8 mouse cellular contexts compared by ENCODE assay signal in genomic region chr7:25077414-25077755, GRCm38 (mm10). TPM values are rescaled to one million over a fixed set of nuclear protein-coding genes. Genes with fewer than 3 reads are reported as not detected.
DNase-seq lines count a peak whose midpoint lies in the region; ATAC-seq and TF ChIP-seq lines count a peak whose summit lies in the region.

No protein-coding gene starts in this region.

- peak overlapping the region; percentile 93 for H3K4me3 ChIP-seq in heart, embryonic 13.5 days
- H3K4me3 ChIP-seq in E14TG2a.4 (replicated peaks; ENCODE audit: low read length) = peak overlapping the region; percentile 93
- peak overlapping the region; percentile 94 for H3K4me3 ChIP-seq in forebrain, embryonic 13.5 days
- peak overlapping the region; percentile 85 to 88 for H3K4me3 ChIP-seq in liver, embryonic 14.5 days (ENCODE audit: insufficient read depth in 1 of 2, low read depth in 2 of 2, low read length in 2 of 2)

- intact Hi-C loops in heart, postnatal 14 days (cut with DNase I) = loop anchor here (5.0 kb wide), 1 partner anchor 190 kb away; no protein-coding TSS in a partner anchor

- H3K27me3 ChIP-seq in heart, embryonic 13.5 days (replicated peaks) = no peaks in the 10 kb centered on the region
- H3K27me3 ChIP-seq in E14TG2a.4 (ENCODE audit: insufficient read depth, low read length) = peaks cover 2% of the 10 kb centered on the region; the same call in 1 of the 2 replicates
- H3K27me3 ChIP-seq in forebrain, embryonic 13.5 days = no peaks in the 10 kb centered on the region
- no peaks in the 10 kb centered on the region for H3K27me3 ChIP-seq in liver, embryonic 14.5 days (ENCODE audit: control insufficient read depth, insufficient read depth, low read length)

- H3K4me2 ChIP-seq in heart, embryonic 13.5 days = peak overlapping the region; percentile 88
- peak overlapping the region; percentile 80 for H3K4me2 ChIP-seq in forebrain, embryonic 13.5 days
- peak overlapping the region; percentile 98 for H3K4me2 ChIP-seq in liver, embryonic 14.5 days (ENCODE audit: low read depth)

- ATAC-seq in heart, embryonic 13.5 days (ENCODE audit: extremely low read depth, insufficient number of reproducible peaks, low FRiP score, low TSS enrichment) = no peak
- ATAC-seq in forebrain, embryonic 13.5 days = peak; percentile 45; the same call in 1 of the 2 replicates
- ATAC-seq in liver, embryonic 14.5 days (ENCODE audit: insufficient read depth) = no peak; the same call in 1 of the 2 replicates

- peaks cover 43% of the 10 kb centered on the region for H3K4me1 ChIP-seq in heart, embryonic 13.5 days
- H3K4me1 ChIP-seq in E14TG2a.4 (replicated peaks; ENCODE audit: low read depth, low read length) = peaks cover 82% of the 10 kb centered on the region
- H3K4me1 ChIP-seq in forebrain, embryonic 13.5 days = peaks cover 49% of the 10 kb centered on the region
- H3K4me1 ChIP-seq in liver, embryonic 14.5 days (replicated peaks; ENCODE audit: control insufficient read depth in 2 of 2, insufficient read depth in 2 of 2, low read length in 1 of 2) = peaks cover 16 to 26% of the 10 kb centered on the region in 2 experiments

- peak overlapping the region; percentile 97 for H3K9ac ChIP-seq in heart, embryonic 13.5 days
- H3K9ac ChIP-seq in forebrain, embryonic 13.5 days = peak overlapping the region; percentile 94
- peak overlapping the region; percentile 94 for H3K9ac ChIP-seq in liver, embryonic 14.5 days (replicated peaks)

- peak overlapping the region; percentile 98 for H3K27ac ChIP-seq in heart, embryonic 13.5 days (replicated peaks)
- H3K27ac ChIP-seq in forebrain, embryonic 13.5 days = peak overlapping the region; percentile 96
- H3K27ac ChIP-seq in liver, embryonic 14.5 days = peak overlapping the region; percentile 74

- TF ChIP-seq CTCF in E14TG2a.4 (conservative IDR thresholded peaks at IDR 0.05; ENCODE audit: low read length) = no peak
- TF ChIP-seq CTCF in liver, embryonic 14.5 days (IDR thresholded peaks at IDR 0.05; ENCODE audit: low read depth) = no peak

- no peaks in the 10 kb centered on the region for H3K9me3 ChIP-seq in heart, embryonic 13.5 days
- no peaks in the 10 kb centered on the region for H3K9me3 ChIP-seq in E14TG2a.4 (ENCODE audit: low read length)
- H3K9me3 ChIP-seq in forebrain, embryonic 13.5 days (replicated peaks) = no peaks in the 10 kb centered on the region
- H3K9me3 ChIP-seq in liver, embryonic 14.5 days (ENCODE audit: control insufficient read depth, low read length) = no peaks in the 10 kb centered on the region

- DNase-seq in heart, postnatal 14 days = no peak
- DNase-seq in liver, embryonic 14.5 days (ENCODE audit: low read depth in 3 of 3, low spot score in 3 of 3) = no peak
- DNase-seq in T-cell, adult 2 months (ENCODE audit: low spot score) = no peak
- no peak for DNase-seq in layer of hippocampus, adult 11-12 months (ENCODE audit: low spot score)
- no peak for DNase-seq in gastrocnemius, postnatal 4 days (ENCODE audit: low spot score in 2 of 2)

- 1% methylated on average over 33 of the region's 33 CpGs for WGBS in heart, embryonic 13.5 days
- WGBS in forebrain, embryonic 13.5 days = under 1% methylated on average over 33 of the region's 33 CpGs
- whole genome bisulfite sequencing in liver, embryonic 14.5 days (ENCODE audit: insufficient replicate concordance) = under 1% methylated on average over 33 of the region's 33 CpGs

- peaks cover 31% of the 10 kb centered on the region for H3K36me3 ChIP-seq in heart, embryonic 13.5 days
- H3K36me3 ChIP-seq in E14TG2a.4 (ENCODE audit: insufficient read depth, low read length) = peaks cover 39% of the 10 kb centered on the region
- H3K36me3 ChIP-seq in forebrain, embryonic 13.5 days (ENCODE audit: poor library complexity, severe bottlenecking) = peaks cover 33% of the 10 kb centered on the region
- peaks cover 31% of the 10 kb centered on the region for H3K36me3 ChIP-seq in liver, embryonic 14.5 days (replicated peaks; ENCODE audit: control insufficient read depth, insufficient read depth, low read depth)

- TF ChIP-seq EP300 in liver, embryonic 14.5 days (IDR thresholded peaks at IDR 0.05; ENCODE audit: low read depth) = no peak

RNA-seq across cellular contexts. Expression of gene Zfp574, which starts 5.0 kb away (rescaled TPM):
- polyA plus RNA-seq in heart, embryonic 13.5 days (2015; fragmentation: Nextera tagmentation; extraction: Ambion mirVana) = 19.3 and 20.1 TPM in 2 replicates
- total RNA-seq in heart, postnatal 14 days (2021) = 10 to 100 TPM; 10.5 to 11.2 TPM
- 33.5 and 38.1 TPM in 2 replicates for polyA plus RNA-seq in forebrain, embryonic 13.5 days (2015; fragmentation: Nextera tagmentation; extraction: Ambion mirVana)
- polyA plus RNA-seq in liver, embryonic 14.5 days (2012; rRNA removed) = 6.3 and 6.9 TPM in 2 replicates
- 6.6 and 7.3 TPM in 2 replicates for polyA plus RNA-seq in liver, embryonic 14.5 days (2014; fragmentation: Nextera tagmentation; extraction: Ambion mirVana)
- total RNA-seq in gastrocnemius, postnatal 4 days (2021) = 10 to 100 TPM; 10.7 to 11.4 TPM

RNA-seq across cellular contexts. Expression of gene Grik5, which starts 5.2 kb away (rescaled TPM):
- 4.1 and 4.6 TPM in 2 replicates for polyA plus RNA-seq in heart, embryonic 13.5 days (2015; fragmentation: Nextera tagmentation; extraction: Ambion mirVana)
- total RNA-seq in heart, postnatal 14 days (2021) = 1 to 10 TPM; 5.8 to 7.6 TPM
- 12.8 and 14.7 TPM in 2 replicates for polyA plus RNA-seq in forebrain, embryonic 13.5 days (2015; fragmentation: Nextera tagmentation; extraction: Ambion mirVana)
- polyA plus RNA-seq in liver, embryonic 14.5 days (2012; rRNA removed) = 4.9 and 6.1 TPM in 2 replicates
- 0.37 and 0.54 TPM in 2 replicates for polyA plus RNA-seq in liver, embryonic 14.5 days (2014; fragmentation: Nextera tagmentation; extraction: Ambion mirVana)
- total RNA-seq in gastrocnemius, postnatal 4 days (2021) = 10 to 100 TPM; 14.6 to 17.1 TPM
